Mouse (Mus musculus) bone marrow, adult 2 months (tissue): ENCODE data around the gene Grap2.

Source experiments
- CTCF ChIP-seq: fragments of 200-500 bp; IDR thresholded peaks from 2 replicates; pipeline ENCODE4 v1.5.1; 2011; ENCODE audit warnings: low read length, control low read depth; ENCODE audit not compliant: control insufficient read depth, insufficient read depth
- POLR2A ChIP-seq: fragments of 200-500 bp; IDR thresholded peaks from 2 replicates; pipeline ENCODE4 v1.6.1; 2011; ENCODE audit warnings: low read depth, mild to moderate bottlenecking, control low read depth, low read length, borderline replicate concordance; ENCODE audit not compliant: control insufficient read depth

- TF ChIP-seq CTCF = no peak
- TF ChIP-seq POLR2A = no peak
Observed at GRCm38 (mm10) chr15:80599213-80599750, 26.9 kb downstream of the Grap2 start.
